Mouse (Mus musculus) ES-E14 (cell line): ENCODE results near the gene Dnajc15. TPM values are rescaled to one million over a fixed set of nuclear protein-coding genes. Genes with fewer than 3 reads are reported as not detected.

ENCODE experiments used
- DNase-seq: peaks from one replicate; pipeline ENCODE4 v3.0.0-alpha.2; 2013; ENCODE audit warnings: low read depth, low spot score
- H3K27ac ChIP-seq: 2 replicates; pipeline ENCODE4 v1.5.1; 2012; ENCODE audit warnings: low read depth, mild to moderate bottlenecking, low read length, moderate library complexity, mixed read lengths; ENCODE audit not compliant: poor library complexity, insufficient read depth, severe bottlenecking
- H3K36me3 ChIP-seq: 2 replicates; pipeline ENCODE4 v1.6.1; 2012; ENCODE audit warnings: mild to moderate bottlenecking, low read length, moderate library complexity, mixed read lengths; ENCODE audit not compliant: control insufficient read depth, poor library complexity, insufficient read depth, severe bottlenecking
- H3K4me1 ChIP-seq, 2 experiments: fragments of 150-350 bp in 1 of 2; sonication (generic) in 1 of 2; 2 replicates each; pipeline ENCODE4 v1.6.1; 2012; ENCODE audit warnings: low read length in 2 of 2, mild to moderate bottlenecking in 1 of 2, mixed read lengths in 1 of 2; ENCODE audit not compliant: control insufficient read depth in 2 of 2, insufficient read depth in 2 of 2, poor library complexity in 1 of 2
- H3K4me3 ChIP-seq, 2 experiments: fragments of 150-350 bp in 1 of 2; sonication (generic) in 1 of 2; 2 replicates each; pipeline ENCODE4 v1.5.1; 2012; ENCODE audit warnings: low read length in 2 of 2, low read depth in 1 of 2, mild to moderate bottlenecking in 1 of 2, mixed read lengths in 1 of 2; ENCODE audit not compliant: insufficient read depth in 1 of 2, poor library complexity in 1 of 2, severe bottlenecking in 1 of 2
- H3K9ac ChIP-seq: 2 replicates; pipeline ENCODE4 v1.6.1; 2012; ENCODE audit warnings: low read depth, mild to moderate bottlenecking, low read length, mixed read lengths; ENCODE audit not compliant: poor library complexity, insufficient read depth, severe bottlenecking
- H3K9me3 ChIP-seq: fragments of 150-350 bp; sonication (generic); 2 replicates; pipeline ENCODE4 v1.6.1; 2012; ENCODE audit warnings: low read depth, mild to moderate bottlenecking, low read length; ENCODE audit not compliant: control insufficient read depth, insufficient read depth
- CHD2 ChIP-seq: IDR thresholded peaks from 2 replicates; pipeline ENCODE4 v1.6.1; 2014; ENCODE audit warnings: mild to moderate bottlenecking, low read depth, low read length, inconsistent platforms
- HCFC1 ChIP-seq: IDR thresholded peaks from 2 replicates; pipeline ENCODE4 v1.6.1; 2012; ENCODE audit warnings: low read length, inconsistent platforms, borderline replicate concordance; ENCODE audit not compliant: insufficient read depth
- MAFK ChIP-seq: IDR thresholded peaks from 2 replicates; pipeline ENCODE4 v1.6.1; 2014; ENCODE audit warnings: mild to moderate bottlenecking, low read depth, low read length, inconsistent platforms; ENCODE audit not compliant: insufficient read depth
- ZC3H11A ChIP-seq: IDR thresholded peaks from 2 replicates; pipeline ENCODE4 v1.6.1; 2012; ENCODE audit warnings: low read depth, mild to moderate bottlenecking, inconsistent platforms, low read length, borderline replicate concordance
- ZNF384 ChIP-seq: IDR thresholded peaks from 2 replicates; pipeline ENCODE4 v1.6.1; 2012; ENCODE audit warnings: low read depth, low read length, inconsistent platforms
- in situ Hi-C, 2 experiments: fragments of 600-800 bp; cut with MboI; formaldehyde crosslinking; loops; one replicate each; pipeline ENCODE4 v1.15.1; 2025; ENCODE audit warnings: low sequenced_read_pairs in 2 of 2, inconsistent platforms in 1 of 2; ENCODE audit not compliant: unreplicated experiment in 2 of 2
- total RNA-seq: library from RNA; depleted of rRNA; stranded (reverse); fragments of 300-350 nt; gene quantifications from 2 replicates; pipeline ENCODE4 v1.2.3, GENCODE M21; 2012

The Dnajc15 gene
- total RNA-seq, 1 experiment: 37.9 TPM

- Histone ChIP-seq H3K4me3 (no peak overlapping the region), H3K4me1 (peaks cover 0 to 3% of the 10 kb centered on the region in 2 experiments; a peak in 2 of 4 replicates), H3K9ac (no peak overlapping the region), H3K27ac (no peak overlapping the region), H3K36me3 (no peaks in the 10 kb centered on the region), H3K9me3 (no peaks in the 10 kb centered on the region)
- in situ Hi-C loops: no loop called here
- peak; percentile 92 for TF ChIP-seq MAFK
- TF ChIP-seq ZC3H11A: no peak
- no peak for DNase-seq
These were observed 10.9 kb downstream of the Dnajc15 start for GRCm38 (mm10) chr14:77864051-77864450.

DNA sequence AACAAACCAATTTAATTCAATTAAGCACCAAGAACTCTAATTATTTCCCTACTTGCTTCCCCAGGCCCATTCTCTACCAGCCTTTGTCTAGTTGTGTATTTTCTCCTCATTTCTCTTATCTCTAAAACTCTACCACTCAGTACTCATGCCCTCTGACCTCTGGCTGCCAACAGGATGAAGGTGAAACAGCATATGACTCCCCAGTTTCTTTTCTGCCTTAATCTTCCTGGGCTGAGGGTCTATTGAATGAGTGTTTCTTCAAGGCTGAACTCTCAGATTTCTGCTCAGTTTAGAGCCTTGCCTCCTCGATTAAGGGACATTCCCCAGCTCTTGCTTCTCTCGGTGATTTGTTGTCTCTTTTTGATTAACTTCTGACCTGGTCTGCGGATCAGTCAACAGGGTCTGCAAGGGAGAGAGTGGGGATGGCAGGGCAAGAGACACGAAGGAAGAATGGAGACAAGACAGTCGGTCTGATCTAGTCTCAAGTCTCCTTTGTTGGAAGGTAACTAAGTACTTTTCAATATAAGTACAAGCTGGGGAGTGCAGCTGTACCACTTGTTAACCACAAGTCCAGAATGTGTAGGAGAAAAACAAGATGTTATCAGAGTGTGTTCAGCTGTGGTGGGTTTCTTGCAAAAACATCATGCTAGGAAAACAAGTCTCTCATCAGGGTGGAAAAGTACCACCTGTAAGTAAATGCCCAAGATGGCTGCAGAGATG, 13.9 kb downstream of the Dnajc15 start:
- no peak for DNase-seq
- no peak overlapping the region for H3K4me3 ChIP-seq
- H3K27ac ChIP-seq: no peak overlapping the region
- no peak overlapping the region for H3K9ac ChIP-seq
- TF ChIP-seq HCFC1 (no peak), ZNF384 (no peak), MAFK (no peak), CHD2 (no peak)
- H3K4me1 ChIP-seq: peaks cover 0 to 3% of the 10 kb centered on the region in 2 experiments; a peak in 2 of 4 replicates
- no peaks in the 10 kb centered on the region for H3K36me3 ChIP-seq
- in situ Hi-C loops: no loop called here
- H3K9me3 ChIP-seq: no peaks in the 10 kb centered on the region

DNA sequence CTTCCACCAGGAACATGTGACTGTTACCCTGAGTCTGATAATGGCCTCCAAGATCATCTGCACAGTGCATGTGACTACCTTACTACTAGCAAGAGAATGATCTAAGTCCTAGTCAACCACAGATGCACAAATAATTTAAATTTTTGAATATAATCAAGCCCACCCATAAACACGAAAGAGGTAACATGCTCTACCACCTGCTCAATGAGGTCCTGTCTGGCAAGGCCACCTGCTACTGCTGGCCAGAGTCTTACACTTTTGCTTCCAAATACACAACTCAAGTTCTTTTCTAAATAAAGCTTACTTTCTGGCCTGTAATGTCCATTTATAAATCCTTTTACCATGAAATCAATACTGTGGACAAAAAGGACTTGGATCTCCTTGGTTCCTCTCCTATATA, 15.0 kb downstream of the Dnajc15 start:
- TF ChIP-seq ZNF384: no peak
- no peak for TF ChIP-seq ZC3H11A
- no peak for TF ChIP-seq MAFK
- TF ChIP-seq HCFC1: no peak
- TF ChIP-seq CHD2: no peak
- Histone ChIP-seq H3K4me3 (no peak overlapping the region), H3K9ac (no peak overlapping the region), H3K4me1 (no peaks in the 10 kb centered on the region; a peak in 1 of 4 replicates), H3K27ac (no peak overlapping the region), H3K9me3 (no peaks in the 10 kb centered on the region), H3K36me3 (no peaks in the 10 kb centered on the region)
- DNase-seq: no peak
- in situ Hi-C loops: no loop called here

DNA sequence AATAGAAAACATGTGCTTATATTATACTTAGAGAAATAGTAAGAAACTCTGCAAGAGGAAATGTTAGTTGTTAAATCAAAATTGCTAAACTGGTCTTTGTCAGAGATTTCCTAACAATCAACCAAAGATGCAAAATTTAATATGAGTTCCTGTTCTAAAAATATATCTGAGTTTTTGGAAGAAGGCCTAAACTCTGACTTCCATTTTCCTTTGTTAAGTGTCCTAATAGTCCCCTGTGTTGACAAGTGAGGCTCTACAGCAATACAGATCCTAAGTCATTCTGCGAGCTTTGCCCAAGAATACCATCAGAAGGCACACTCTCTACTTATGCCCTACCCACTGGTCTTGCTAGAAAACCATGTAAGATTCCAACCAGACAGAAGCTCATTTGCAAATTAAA, 21.0 kb downstream of the Dnajc15 start:
- DNase-seq: no peak
- no peak overlapping the region for H3K9ac ChIP-seq
- in situ Hi-C loops: no loop called here
- no peak overlapping the region for H3K27ac ChIP-seq
- H3K9me3 ChIP-seq: no peaks in the 10 kb centered on the region
- no peak overlapping the region for H3K4me3 ChIP-seq
- H3K36me3 ChIP-seq: 0 out of 2 replicates have a peak, but pooled peaks cover 2% of the 10 kb centered on the region
- no peak for TF ChIP-seq HCFC1
- no peak for TF ChIP-seq MAFK
- TF ChIP-seq CHD2: no peak
- no peak for TF ChIP-seq ZC3H11A
- H3K4me1 ChIP-seq: peaks cover 0 to 1% of the 10 kb centered on the region in 2 experiments; a peak in 1 of 4 replicates

- H3K36me3 ChIP-seq: 0 out of 2 replicates have a peak, but pooled peaks cover 2% of the 10 kb centered on the region
- no peak for DNase-seq
- H3K4me3 ChIP-seq: no peak overlapping the region
- peaks cover 1 to 2% of the 10 kb centered on the region in 2 experiments; a peak in 1 of 4 replicates for H3K4me1 ChIP-seq
- no peak overlapping the region for H3K27ac ChIP-seq
- no peaks in the 10 kb centered on the region for H3K9me3 ChIP-seq
- in situ Hi-C loops: no loop called here
- H3K9ac ChIP-seq: no peak overlapping the region
- TF ChIP-seq ZNF384: no peak
- no peak for TF ChIP-seq ZC3H11A
- no peak for TF ChIP-seq MAFK
- no peak for TF ChIP-seq HCFC1
- no peak for TF ChIP-seq CHD2
These were observed 25.1 kb downstream of the Dnajc15 start for GRCm38 (mm10) chr14:77849852-77850251.
